Mouse (Mus musculus) heart, embryonic 14.5 days (tissue): Measurements from ENCODE around the gene Tfcp2l1. TPM values are rescaled to one million over a fixed set of nuclear protein-coding genes. Genes with fewer than 3 reads are reported as not detected.

Source experiments
- ATAC-seq: fragments of 200-750 bp; cut with Nextera tagmentation; 2 replicates; pipeline ENCODE4 v1.8.0; 2017; ENCODE audit warnings: low read depth, moderate TSS enrichment; ENCODE audit not compliant: insufficient number of reproducible peaks, insufficient read depth, low FRiP score
- H3K27ac ChIP-seq, 2 experiments: fragments of 200-500 bp in 1 of 2; fragments of 300-500 bp in 1 of 2; sonication (generic) in 1 of 2; replicated peaks in 1 of 2; 2 replicates each; pipeline ENCODE4 v1.5.1; 2012 to 2014; ENCODE audit warnings: low read depth in 2 of 2, low read length in 2 of 2, control low read depth in 1 of 2, mild to moderate bottlenecking in 1 of 2, mixed read lengths in 1 of 2; ENCODE audit not compliant: control insufficient read depth in 1 of 2, insufficient read depth in 1 of 2
- H3K27me3 ChIP-seq: fragments of 300-500 bp; sonication (generic); 2 replicates; pipeline ENCODE4 v1.6.1; 2014; ENCODE audit warnings: mild to moderate bottlenecking, low read length, control low read depth; ENCODE audit not compliant: control insufficient read depth, insufficient read depth
- H3K36me3 ChIP-seq: fragments of 300-500 bp; sonication (generic); 2 replicates; pipeline ENCODE4 v1.6.1; 2014; ENCODE audit warnings: mild to moderate bottlenecking, control low read depth, low read length, mixed read lengths; ENCODE audit not compliant: control insufficient read depth, insufficient read depth
- H3K4me1 ChIP-seq, 2 experiments: fragments of 200-500 bp in 1 of 2; fragments of 300-500 bp in 1 of 2; sonication (generic) in 1 of 2; 2 replicates each; pipeline ENCODE4 v1.6.1; 2012 to 2014; ENCODE audit warnings: low read length in 2 of 2, control low read depth in 1 of 2, mixed read lengths in 1 of 2; ENCODE audit not compliant: control insufficient read depth in 2 of 2, insufficient read depth in 2 of 2
- H3K4me2 ChIP-seq: fragments of 300-500 bp; sonication (generic); 2 replicates; pipeline ENCODE4 v1.6.1; 2014; ENCODE audit warnings: mild to moderate bottlenecking, low read length
- H3K4me3 ChIP-seq, 2 experiments: fragments of 200-500 bp in 1 of 2; fragments of 300-500 bp in 1 of 2; sonication (generic) in 1 of 2; 2 replicates each; pipeline ENCODE4 v1.5.1; 2012 to 2014; ENCODE audit warnings: low read length in 2 of 2, mild to moderate bottlenecking in 2 of 2, control low read depth in 1 of 2, low read depth in 1 of 2, moderate library complexity in 1 of 2; ENCODE audit not compliant: control insufficient read depth in 1 of 2, insufficient read depth in 1 of 2
- H3K9ac ChIP-seq: fragments of 300-500 bp; sonication (generic); 2 replicates; pipeline ENCODE4 v1.6.1; 2014; ENCODE audit warnings: mild to moderate bottlenecking, low read length
- H3K9me3 ChIP-seq: fragments of 300-500 bp; sonication (generic); 2 replicates; pipeline ENCODE4 v1.6.1; 2016; ENCODE audit warnings: low read length, control low read depth; ENCODE audit not compliant: control insufficient read depth
- WGBS: fragments of 180-500 bp; shearing (Covaris S2); extraction: QIAGEN DNeasy Blood & Tissue Kit; methylation state at CpG from one replicate; pipeline ENCODE4 v1.1.7; 2014; 5-methylcytosine and 5-hydroxymethylcytosine counted together
- polyA plus RNA-seq: library from polyadenylated mRNA; unstranded; fragments of >200 nt; fragmentation: Nextera tagmentation; extraction: Ambion mirVana; gene quantifications from 2 replicates; pipeline ENCODE4 v1.2.1, GENCODE M21; 2014

Tfcp2l1 gene
- polyA plus RNA-seq = 1.3 and 2.6 TPM in 2 replicates

GRCm38 (mm10) chr1:118627781-118628464 lies at the start of gene Tfcp2l1:
Tfcp2l1 (plus strand) TSS chr1:118627945.
- peak; percentile 83 for ATAC-seq
- no peaks in the 10 kb centered on the region for H3K36me3 ChIP-seq
- H3K9me3 ChIP-seq = no peaks in the 10 kb centered on the region
- no peaks in the 10 kb centered on the region; a peak in 2 of 4 replicates for H3K4me1 ChIP-seq
- H3K27me3 ChIP-seq = peaks cover 8% of the 10 kb centered on the region; the same call in 1 of the 2 replicates
- H3K4me2 ChIP-seq = peak within 1 kb of the TSS; percentile 99
- under 1% methylated on average over 48 of the region's 48 CpGs for WGBS
- peak within 1 kb of the TSS; percentile 53 to 61 for H3K4me3 ChIP-seq
- 0 out of 4 replicates have a peak within 1 kb of the TSS, but pooled peaks of 1 of the 2 experiments have one; percentile 9 for H3K27ac ChIP-seq
- H3K9ac ChIP-seq = peak within 1 kb of the TSS; percentile 70

- Histone ChIP-seq H3K4me3 (no peak overlapping the region), H3K9ac (no peak overlapping the region), H3K27ac (no peak overlapping the region), H3K36me3 (peaks cover 64% of the 10 kb centered on the region), H3K4me2 (no peak overlapping the region), H3K9me3 (no peaks in the 10 kb centered on the region), H3K27me3 (no peaks in the 10 kb centered on the region), H3K4me1 (no peaks in the 10 kb centered on the region)
- 84% methylated on average over 2 of the region's 2 CpGs for WGBS
- no peak for ATAC-seq
Observed at GRCm38 (mm10) chr1:118580174-118580702, 47.5 kb upstream of the Tfcp2l1 start.

DNA sequence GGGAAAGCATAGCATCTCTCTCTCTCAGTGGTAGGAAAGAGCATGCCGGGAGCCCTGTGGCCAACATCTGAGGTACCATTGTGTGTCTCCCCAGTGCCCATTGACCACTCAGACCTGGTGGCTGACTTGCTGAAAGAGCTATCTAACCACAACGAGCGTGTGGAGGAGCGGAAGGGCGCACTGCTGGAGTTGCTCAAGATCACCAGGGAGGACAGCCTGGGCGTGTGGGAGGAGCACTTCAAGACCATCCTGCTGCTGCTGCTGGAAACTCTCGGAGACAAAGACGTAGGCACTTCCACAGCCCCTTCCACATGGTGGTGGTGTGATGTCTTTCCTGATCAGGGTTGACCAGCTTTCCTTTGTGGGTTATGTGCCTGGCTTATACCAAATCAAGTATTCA lies 46.6 kb upstream of the Tfcp2l1 start:
- peaks cover 54% of the 10 kb centered on the region for H3K36me3 ChIP-seq
- no peak overlapping the region for H3K27ac ChIP-seq
- H3K4me3 ChIP-seq = no peak overlapping the region
- no peak for ATAC-seq
- H3K9me3 ChIP-seq = no peaks in the 10 kb centered on the region
- H3K4me1 ChIP-seq = no peaks in the 10 kb centered on the region
- WGBS = 89% methylated on average over 8 of the region's 8 CpGs
- H3K27me3 ChIP-seq = no peaks in the 10 kb centered on the region
- no peak overlapping the region for H3K9ac ChIP-seq
- H3K4me2 ChIP-seq = no peak overlapping the region

DNA sequence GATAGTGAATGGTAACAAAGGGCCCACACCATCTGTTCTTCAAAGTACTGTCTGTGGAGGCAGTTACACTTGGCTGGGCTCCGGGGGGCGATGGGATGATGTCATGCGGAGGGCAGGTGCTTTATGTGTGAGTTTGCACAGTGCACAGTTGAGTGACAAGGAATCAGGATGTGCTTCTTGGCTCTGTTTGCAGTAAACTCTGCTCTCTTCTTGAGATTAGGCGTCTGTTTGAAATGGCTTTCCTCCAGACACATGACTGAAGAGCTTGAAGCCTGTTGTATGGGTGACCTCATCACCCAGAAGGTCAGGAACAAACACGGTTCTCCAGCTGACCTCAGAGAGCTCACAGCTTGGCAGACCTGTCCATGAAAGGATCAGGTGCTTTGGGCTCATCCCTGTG lies 38.0 kb upstream of the Tfcp2l1 start:
- Histone ChIP-seq H3K36me3 (peaks cover 57% of the 10 kb centered on the region), H3K4me1 (peaks cover 3 to 18% of the 10 kb centered on the region in 2 experiments; a peak in 3 of 4 replicates), H3K27ac (no peak overlapping the region)

GRCm38 (mm10) chr1:118592933-118593332 lies 34.8 kb upstream of the Tfcp2l1 start:
- Histone ChIP-seq H3K9ac (no peak overlapping the region), H3K4me1 (peaks cover 3 to 26% of the 10 kb centered on the region in 2 experiments; a peak in 3 of 4 replicates), H3K4me2 (no peak overlapping the region), H3K36me3 (peaks cover 89% of the 10 kb centered on the region), H3K9me3 (no peaks in the 10 kb centered on the region), H3K4me3 (no peak overlapping the region), H3K27me3 (no peaks in the 10 kb centered on the region), H3K27ac (peak overlapping the region; percentile 26 to 39; a peak in 2 of 4 replicates)
- WGBS = 50% methylated on average over 4 of the region's 4 CpGs
- no peak for ATAC-seq

More for the DNA sequence above, 38.0 kb upstream of the Tfcp2l1 start:
- 60% methylated on average over 5 of the region's 5 CpGs for WGBS
- H3K27me3 ChIP-seq = no peaks in the 10 kb centered on the region
- no peak overlapping the region for H3K4me3 ChIP-seq
- no peaks in the 10 kb centered on the region for H3K9me3 ChIP-seq
- ATAC-seq = peak; percentile 54
- H3K9ac ChIP-seq = no peak overlapping the region
- no peak overlapping the region for H3K4me2 ChIP-seq

DNA sequence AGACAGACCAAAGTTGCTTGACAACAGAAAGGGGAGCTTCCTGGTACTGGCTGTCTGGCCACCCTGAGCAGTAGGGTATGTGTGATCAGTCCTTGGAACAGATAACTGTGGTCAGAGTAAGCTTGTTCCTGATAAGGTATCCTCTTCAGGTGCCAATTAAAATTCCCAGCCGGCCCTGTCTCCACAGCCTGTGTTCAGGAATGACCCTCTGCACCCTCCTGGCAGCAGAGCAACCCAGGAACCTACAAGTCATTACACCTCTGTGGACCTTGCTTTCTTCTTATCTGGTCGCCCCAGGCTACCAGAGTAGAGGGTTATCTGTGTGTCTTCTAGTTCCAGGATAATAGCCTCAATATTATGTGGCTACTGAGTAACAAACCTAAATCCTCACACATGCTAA lies 32.4 kb upstream of the Tfcp2l1 start:
- Histone ChIP-seq H3K27me3 (no peaks in the 10 kb centered on the region), H3K36me3 (peaks cover 99% of the 10 kb centered on the region), H3K4me1 (peaks cover 2 to 26% of the 10 kb centered on the region in 2 experiments; a peak in 3 of 4 replicates), H3K9ac (no peak overlapping the region), H3K4me2 (no peak overlapping the region), H3K27ac (no peak overlapping the region), H3K4me3 (no peak overlapping the region), H3K9me3 (no peaks in the 10 kb centered on the region)
- no peak for ATAC-seq
- WGBS = 29% methylated on average over 2 of the region's 2 CpGs

DNA sequence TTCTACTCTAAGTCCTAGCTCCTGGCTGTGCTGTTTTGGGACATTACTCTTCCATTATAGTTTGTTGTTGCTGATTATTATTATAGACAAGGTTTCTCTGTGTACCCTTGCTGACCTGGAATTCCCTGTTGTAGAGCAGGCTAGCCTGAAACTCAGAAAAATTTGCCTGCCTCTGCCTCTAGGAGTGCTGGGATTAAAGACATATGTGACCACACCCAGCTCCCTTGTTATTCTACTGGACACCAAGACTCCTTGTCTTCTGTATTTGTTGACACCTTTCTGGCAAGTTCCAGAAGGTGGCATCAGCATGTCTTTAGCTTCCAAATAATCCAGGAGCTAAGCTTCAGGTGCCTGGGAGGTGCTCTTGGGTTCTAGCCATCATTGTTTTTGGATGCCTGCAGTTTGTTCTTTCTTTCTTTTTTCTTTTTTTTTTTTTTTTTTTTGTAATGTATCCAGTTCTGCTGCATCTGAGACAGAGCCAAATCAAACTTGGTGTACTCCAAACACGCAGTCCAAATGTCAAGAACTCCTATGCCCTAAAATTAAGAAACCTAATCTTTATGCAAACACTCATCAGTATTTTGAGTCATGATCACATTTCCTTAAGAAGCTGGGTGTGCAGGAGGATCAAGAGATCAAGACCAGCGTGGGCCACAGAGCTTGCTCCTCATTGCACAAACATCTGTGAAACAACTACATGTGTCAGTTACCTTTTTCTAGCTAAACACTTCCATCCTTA lies 30.1 kb upstream of the Tfcp2l1 start:
- peaks cover 2 to 14% of the 10 kb centered on the region in 2 experiments; a peak in 3 of 4 replicates for H3K4me1 ChIP-seq
- H3K9me3 ChIP-seq = no peaks in the 10 kb centered on the region
- H3K9ac ChIP-seq = no peak overlapping the region
- ATAC-seq = no peak
- H3K27ac ChIP-seq = no peak overlapping the region
- no peaks in the 10 kb centered on the region for H3K27me3 ChIP-seq
- H3K4me3 ChIP-seq = no peak overlapping the region
- H3K36me3 ChIP-seq = peaks cover 100% of the 10 kb centered on the region
- WGBS = 89% methylated on average over 2 of the region's 2 CpGs
- no peak overlapping the region for H3K4me2 ChIP-seq
